Mouse (Mus musculus): ENCODE measurements at regions not wholly inside any gene's neighbourhood (a gene's known extent, or its start where the extent isn't known, plus 50 kb on each side); places are given as distances from the start of the nearest gene placed in this dataset.

DNA sequence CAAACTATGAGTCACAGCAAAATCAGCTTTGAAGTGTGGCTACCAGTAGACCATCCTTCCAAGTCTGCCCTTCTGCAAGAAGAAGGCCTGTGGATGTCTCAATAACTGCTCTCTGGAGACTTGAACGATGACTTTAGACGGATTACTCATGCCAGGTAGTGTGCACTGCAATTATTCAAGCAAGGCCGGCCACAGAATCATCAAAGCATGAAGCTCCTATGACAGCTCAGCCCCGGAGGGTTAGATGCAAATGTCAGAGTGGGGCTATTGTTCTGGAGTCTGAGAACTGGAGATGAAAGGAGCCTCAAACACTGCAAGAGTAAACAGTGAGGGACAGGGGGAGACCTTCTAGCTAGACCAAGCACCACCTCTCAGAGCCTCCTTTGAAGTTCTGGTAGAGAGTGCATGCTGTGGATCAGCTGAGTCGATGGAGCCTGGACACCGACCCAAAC, 173.8 kb upstream of the Dmrta1 start:
- no peak for DNase-seq (ENCODE audit: low spot score)

GRCm38 (mm10) chr4:89500232-89500631, 179.0 kb upstream of the Dmrta1 start:
- no peak for DNase-seq (ENCODE audit: low spot score)

GRCm38 (mm10) chr4:89490947-89491346, 180.1 kb upstream of the Cdkn2b start:
- no peak for DNase-seq (ENCODE audit: low spot score)

DNA sequence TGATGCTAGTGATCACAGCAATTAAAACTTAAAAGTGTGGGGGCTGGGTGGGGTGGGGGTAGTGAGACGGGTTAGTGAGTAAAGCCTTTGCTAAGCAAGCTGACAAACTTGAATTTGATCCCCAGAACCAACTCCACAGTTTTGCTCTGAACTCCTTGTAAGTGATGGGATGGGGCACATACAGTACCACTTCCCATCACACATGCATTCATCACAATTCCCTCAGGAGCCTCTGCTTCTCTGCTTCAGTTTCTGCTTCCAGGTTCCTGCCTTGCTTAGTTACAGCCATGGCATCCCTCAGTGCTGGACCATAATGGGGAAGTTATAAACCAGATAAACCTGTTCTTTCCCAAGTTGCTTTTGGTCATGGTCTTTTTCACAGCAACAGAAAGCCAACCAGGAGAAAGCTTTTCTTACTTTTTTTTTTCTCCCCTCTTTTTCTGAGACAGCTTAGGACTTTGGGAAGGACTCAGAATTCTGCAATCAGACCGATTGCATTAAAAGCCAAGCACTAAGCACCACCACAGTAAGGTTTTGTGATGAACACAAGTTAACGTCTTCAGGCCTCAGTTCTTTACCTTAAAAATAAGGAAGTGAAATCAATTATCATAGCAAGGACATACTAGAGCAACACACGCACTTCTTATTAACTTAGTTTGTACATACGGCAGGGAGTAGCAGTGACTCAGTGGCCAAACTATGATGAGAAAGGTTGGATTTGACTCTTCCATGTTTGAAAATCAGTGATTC, 176.8 kb upstream of the Cdkn2b start:
- DNase-seq (ENCODE audit: low spot score) = no peak

DNA sequence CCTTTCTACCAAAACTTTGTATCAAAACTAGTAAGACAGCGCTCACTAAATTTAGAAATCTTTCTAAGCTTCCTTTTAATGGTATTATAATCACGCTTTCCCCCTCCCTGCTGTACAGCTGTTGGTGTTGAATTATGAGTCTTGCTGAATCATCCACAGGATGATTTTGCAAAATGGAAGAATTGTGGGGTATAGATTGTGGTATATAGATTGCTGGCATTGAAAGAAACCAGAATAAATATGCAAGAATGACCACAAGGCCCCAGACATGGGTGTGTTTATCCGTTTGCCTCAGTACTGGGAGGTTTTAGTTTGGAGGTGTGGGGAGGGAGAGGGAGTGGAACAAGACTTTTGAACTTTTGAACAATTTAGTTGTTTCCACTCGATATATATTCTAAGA, 176.1 kb upstream of the Cdkn2b start:
- DNase-seq (ENCODE audit: low spot score) = no peak

- DNase-seq (ENCODE audit: low spot score) = peak; percentile 23
These were observed 175.2 kb upstream of the Cdkn2b start for GRCm38 (mm10) chr4:89485981-89486531.

DNA sequence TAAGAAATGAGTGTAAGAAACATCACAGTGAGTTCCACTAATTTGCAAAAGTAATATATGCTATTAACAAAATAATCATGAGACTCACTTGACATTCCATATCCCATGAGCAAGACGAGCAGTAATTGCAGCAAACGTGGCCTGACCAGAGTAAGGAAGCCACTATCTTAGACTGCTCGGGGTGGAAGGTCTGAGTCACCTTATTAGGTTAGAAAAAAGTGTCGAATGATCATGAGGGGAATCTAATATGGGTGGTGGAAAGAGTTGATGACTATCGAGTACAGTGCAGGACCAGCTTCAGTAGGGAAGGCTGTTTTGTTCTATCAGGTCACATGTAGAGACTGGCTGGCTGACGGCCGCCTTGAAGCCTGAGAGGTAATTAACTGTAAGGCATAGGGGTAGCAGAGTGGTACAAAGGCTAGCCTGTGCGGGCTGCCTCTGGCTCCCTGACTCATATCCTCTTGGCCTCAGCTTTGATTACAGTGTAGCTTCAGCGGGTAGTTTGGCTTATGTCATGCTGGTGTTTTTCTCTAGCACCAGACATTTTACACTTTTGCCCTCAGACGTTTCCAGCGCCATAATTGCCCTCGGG, 167.9 kb upstream of the Cdkn2b start:
- DNase-seq (ENCODE audit: low spot score) = no peak

GRCm38 (mm10) chr4:89475848-89476247, 165.0 kb upstream of the Cdkn2b start:
- no peak for DNase-seq (ENCODE audit: low spot score)

GRCm38 (mm10) chr4:89474836-89475541, 164.2 kb upstream of the Cdkn2b start:
- no peak for DNase-seq (ENCODE audit: low spot score)

- no peak for DNase-seq (ENCODE audit: low spot score)
These were observed 160.6 kb upstream of the Cdkn2b start for GRCm38 (mm10) chr4:89471426-89471825.

- no peak for DNase-seq (ENCODE audit: low spot score)
These were observed 159.9 kb upstream of the Cdkn2b start for GRCm38 (mm10) chr4:89470756-89471155.

GRCm38 (mm10) chr4:89469883-89470282, 159.0 kb upstream of the Cdkn2b start:
- DNase-seq (ENCODE audit: low spot score) = no peak

- DNase-seq (ENCODE audit: low spot score) = no peak
These were observed 158.6 kb upstream of the Cdkn2b start for GRCm38 (mm10) chr4:89469406-89469805.

- DNase-seq (ENCODE audit: low spot score) = no peak
These were observed 155.9 kb upstream of the Cdkn2b start for GRCm38 (mm10) chr4:89466766-89467165.

DNA sequence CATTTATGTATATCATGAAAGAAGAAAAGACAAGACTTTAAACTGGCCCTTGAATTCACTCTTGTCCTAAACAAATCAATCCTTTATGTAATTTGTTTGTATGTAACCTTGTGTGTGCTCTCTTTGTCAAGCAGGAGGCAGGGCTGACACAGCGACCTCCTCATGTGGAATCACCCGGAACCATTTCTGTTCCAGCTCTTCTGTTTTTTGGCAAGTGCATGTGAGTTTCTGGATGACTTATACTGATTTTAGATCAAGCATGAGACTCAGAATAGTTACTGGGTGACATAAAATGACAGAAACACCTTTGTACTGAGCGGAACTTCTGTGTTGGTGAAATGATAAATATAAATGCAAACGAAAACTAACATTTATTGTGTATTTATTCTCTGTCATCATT, 152.3 kb upstream of the Cdkn2b start:
- DNase-seq (ENCODE audit: low spot score) = no peak

- DNase-seq (ENCODE audit: low spot score) = no peak
These were observed 149.4 kb upstream of the Cdkn2b start for GRCm38 (mm10) chr4:89460170-89460762.

- no peak for DNase-seq (ENCODE audit: low spot score)
These were observed 148.5 kb upstream of the Cdkn2b start for GRCm38 (mm10) chr4:89459346-89459666.

GRCm38 (mm10) chr4:89458628-89459345, 147.9 kb upstream of the Cdkn2b start:
- DNase-seq (ENCODE audit: low spot score) = no peak

DNA sequence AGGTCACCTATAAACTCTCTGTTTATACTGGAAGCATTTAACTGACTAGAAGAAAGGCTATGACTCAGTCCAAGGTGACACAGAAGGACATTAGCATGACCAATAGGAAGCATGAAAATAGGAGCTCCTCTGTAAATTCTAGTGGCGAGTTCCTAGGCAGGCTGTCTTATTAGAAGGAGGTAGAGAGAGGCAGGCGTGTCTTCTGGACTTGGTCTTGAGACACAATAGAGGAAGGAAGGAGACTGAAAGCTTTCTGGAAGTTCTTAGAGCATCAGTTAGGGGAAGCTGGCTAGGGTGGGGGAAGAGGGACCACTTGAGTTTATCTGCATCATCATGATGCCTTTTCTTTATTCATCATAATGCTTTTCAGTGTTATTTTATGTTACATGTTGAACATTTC, 147.0 kb upstream of the Cdkn2b start:
- DNase-seq (ENCODE audit: low spot score) = no peak

DNA sequence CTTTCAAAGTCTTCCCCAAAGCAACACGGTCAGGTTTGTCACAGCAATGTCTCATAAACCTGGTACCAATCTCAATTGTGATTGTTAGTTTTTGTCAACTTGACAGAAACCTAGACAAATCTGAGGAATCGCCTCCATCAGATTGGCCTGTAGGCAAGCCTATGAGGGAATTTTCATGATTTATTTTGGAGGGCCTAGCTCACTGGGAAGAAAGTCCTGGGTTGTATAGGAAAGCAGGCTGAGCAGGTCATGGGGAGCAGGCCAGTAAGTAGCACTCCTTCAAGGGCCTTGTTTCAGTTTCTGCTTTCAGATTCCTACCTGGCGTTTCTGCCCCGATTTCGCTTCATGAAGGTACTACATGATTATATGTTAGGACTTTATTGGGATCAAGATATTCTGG, 144.1 kb upstream of the Cdkn2b start:
- DNase-seq (ENCODE audit: low spot score) = no peak

- no peak for DNase-seq (ENCODE audit: low spot score)
These were observed 142.2 kb upstream of the Cdkn2b start for GRCm38 (mm10) chr4:89453051-89453450.

GRCm38 (mm10) chr4:89451741-89452140, 140.9 kb upstream of the Cdkn2b start:
- DNase-seq (ENCODE audit: low spot score) = no peak

Data from urinary bladder, postnatal 25 days (tissue).